Mouse (Mus musculus) lung, postnatal 0 days (tissue): ENCODE measurements around the gene Grk3.

Experiments
- CTCF ChIP-seq: IDR thresholded peaks from 2 replicates; pipeline ENCODE4 v1.5.1; 2016; ENCODE audit warnings: antibody characterized with exemption, mild to moderate bottlenecking
- EP300 ChIP-seq: IDR thresholded peaks from 2 replicates; pipeline ENCODE4 v1.6.1; 2016; ENCODE audit warnings: antibody characterized with exemption, mild to moderate bottlenecking, control low read depth

DNA sequence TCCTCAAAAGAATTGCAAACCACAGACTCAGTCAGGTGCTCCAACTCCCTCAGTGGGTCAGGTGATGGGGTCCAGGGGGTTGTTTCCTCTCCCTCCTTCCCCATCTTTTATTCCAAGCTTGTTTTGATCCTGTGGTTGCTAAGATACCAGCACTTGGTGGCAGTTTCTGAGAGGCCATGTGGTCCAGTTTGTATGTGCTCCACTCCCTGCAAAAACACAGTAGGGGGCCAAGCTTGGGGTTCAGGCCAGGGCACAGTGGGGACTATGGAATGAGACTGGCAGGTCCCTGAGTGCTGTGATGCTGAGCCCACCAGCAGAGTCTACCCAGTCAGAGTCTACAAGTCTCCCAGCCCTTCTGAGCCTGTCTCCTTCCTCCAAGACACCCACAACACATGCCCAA, 34.3 kb upstream of the Grk3 start:
- TF ChIP-seq EP300, result no peak
- TF ChIP-seq CTCF, result no peak
